7 mouse cellular contexts compared by ENCODE assay signal in the genomic region with DNA sequence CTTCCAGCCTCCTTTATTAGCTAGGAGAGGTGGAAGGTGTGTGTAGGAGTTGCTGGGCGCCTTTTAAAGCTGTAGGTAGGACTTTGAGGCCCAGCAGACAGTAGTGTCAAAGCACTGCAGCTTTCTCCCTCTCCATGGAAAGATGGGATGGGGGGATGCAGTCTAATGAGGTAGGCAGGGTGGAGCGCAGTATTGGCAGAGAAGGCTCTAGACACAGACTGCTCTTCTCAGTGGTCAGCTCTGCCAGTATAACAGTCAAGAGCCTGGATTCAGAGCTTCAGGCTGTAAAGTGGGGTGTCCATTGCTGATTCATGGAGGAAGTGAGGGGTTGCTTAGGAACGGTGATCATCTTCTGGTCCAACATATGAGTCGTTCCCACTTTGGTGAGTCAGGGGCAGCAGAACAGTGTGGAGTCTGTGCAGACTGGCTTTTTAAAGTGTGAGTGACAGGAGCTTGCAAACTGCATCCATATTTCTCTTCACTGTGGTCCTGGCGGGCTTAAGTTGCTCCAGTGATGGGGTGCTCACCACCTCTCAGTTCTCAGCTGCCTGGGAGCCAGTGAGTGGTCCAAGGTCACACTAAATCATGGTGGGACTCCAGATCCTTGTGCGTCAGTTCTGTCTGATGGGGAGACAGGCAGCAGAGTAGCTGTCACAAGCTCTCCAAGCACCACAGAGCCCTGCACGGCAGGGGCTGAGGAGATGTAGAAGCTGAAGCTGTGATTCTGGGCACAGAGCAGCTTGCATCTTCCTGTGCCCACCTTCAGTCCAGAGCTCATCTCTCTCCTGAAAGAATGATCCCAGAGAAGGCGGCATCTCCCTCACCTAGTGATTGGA. TPM values are rescaled to one million over a fixed set of nuclear protein-coding genes. Genes with fewer than 3 reads are reported as not detected.
A peak's percentile ranks its signal among the peaks of the same experiment; 100 is the strongest.
DNase-seq lines count a peak whose midpoint lies in the region; ATAC-seq and TF ChIP-seq lines count a peak whose summit lies in the region.

No protein-coding gene starts in this region.

- intact Hi-C loops in left cerebral cortex, postnatal 14 days (cut with DNase I), result no loop called here

- no peak for TF ChIP-seq POLR2A in small intestine, adult 2 months (IDR thresholded peaks at IDR 0.05; ENCODE audit: low read depth, low read length)

- no peak for ATAC-seq in lung, embryonic 15.5 days (ENCODE audit: borderline replicate concordance, extremely low read depth, low FRiP score, low TSS enrichment)
- no peak for ATAC-seq in embryonic facial prominence, embryonic 15.5 days (ENCODE audit: insufficient number of reproducible peaks, low FRiP score, low TSS enrichment, low read depth)
- no peak for ATAC-seq in intestine, postnatal 0 days

- H3K9me3 ChIP-seq in lung, embryonic 15.5 days, result no peaks in the 10 kb centered on the region
- H3K9me3 ChIP-seq in embryonic facial prominence, embryonic 15.5 days (replicated peaks), result no peaks in the 10 kb centered on the region
- no peaks in the 10 kb centered on the region for H3K9me3 ChIP-seq in intestine, postnatal 0 days (ENCODE audit: control insufficient read depth)

- peak overlapping the region; percentile 98 for H3K27ac ChIP-seq in lung, embryonic 15.5 days
- peak overlapping the region; percentile 100; the same call in 1 of the 2 replicates for H3K27ac ChIP-seq in embryonic facial prominence, embryonic 15.5 days (replicated peaks)
- peak overlapping the region; percentile 88 for H3K27ac ChIP-seq in intestine, postnatal 0 days (ENCODE audit: low read depth, low read length)
- peak overlapping the region; percentile 67; the same call in 1 of the 2 replicates for H3K27ac ChIP-seq in small intestine, adult 2 months (ENCODE audit: insufficient read depth, low read depth, low read length)

- peaks cover 55% of the 10 kb centered on the region for H3K4me1 ChIP-seq in lung, embryonic 15.5 days
- peaks cover 60% of the 10 kb centered on the region for H3K4me1 ChIP-seq in embryonic facial prominence, embryonic 15.5 days
- H3K4me1 ChIP-seq in intestine, postnatal 0 days (replicated peaks; ENCODE audit: control insufficient read depth, insufficient read depth, low read length), result peaks cover 7% of the 10 kb centered on the region
- H3K4me1 ChIP-seq in small intestine, adult 2 months (ENCODE audit: control insufficient read depth, insufficient read depth, insufficient read length, low read length), result peaks cover 16% of the 10 kb centered on the region

- TF ChIP-seq CTCF in intestine, postnatal 0 days (IDR thresholded peaks at IDR 0.05; ENCODE audit: low read depth), result no peak
- no peak for TF ChIP-seq CTCF in small intestine, adult 2 months (IDR thresholded peaks at IDR 0.05; ENCODE audit: extremely low read depth, insufficient read length, insufficient replicate concordance, low read depth, low read length)

- H3K27me3 ChIP-seq in lung, embryonic 15.5 days, result no peaks in the 10 kb centered on the region
- H3K27me3 ChIP-seq in embryonic facial prominence, embryonic 15.5 days, result no peaks in the 10 kb centered on the region
- no peaks in the 10 kb centered on the region for H3K27me3 ChIP-seq in intestine, postnatal 0 days (replicated peaks; ENCODE audit: control insufficient read depth, insufficient read depth, low read length)
- H3K27me3 ChIP-seq in small intestine, adult 2 months (ENCODE audit: control insufficient read depth, insufficient read depth, low read length), result no peaks in the 10 kb centered on the region

- no peak for DNase-seq in lung, postnatal 25 days (ENCODE audit: low spot score)
- no peak for DNase-seq in spleen, postnatal 4 days (ENCODE audit: low spot score in 2 of 2)
- no peak for DNase-seq in left cerebral cortex, postnatal 14 days (ENCODE audit: low spot score in 2 of 2)

- WGBS in lung, embryonic 15.5 days, result 68% methylated on average over 8 of the region's 8 CpGs
- WGBS in embryonic facial prominence, embryonic 15.5 days, result 77% methylated on average over 8 of the region's 8 CpGs
- 61% methylated on average over 8 of the region's 8 CpGs for WGBS in intestine, postnatal 0 days
- 64% methylated on average over 8 of the region's 8 CpGs for WGBS in small intestine, adult 2 months

- peaks cover 18% of the 10 kb centered on the region for H3K36me3 ChIP-seq in lung, embryonic 15.5 days
- peaks cover 17% of the 10 kb centered on the region for H3K36me3 ChIP-seq in embryonic facial prominence, embryonic 15.5 days
- H3K36me3 ChIP-seq in intestine, postnatal 0 days (ENCODE audit: control insufficient read depth, insufficient read depth), result peaks cover 16% of the 10 kb centered on the region
- H3K36me3 ChIP-seq in small intestine, adult 2 months (ENCODE audit: control insufficient read depth, insufficient read depth, low read length), result peaks cover 7% of the 10 kb centered on the region

- peak overlapping the region; percentile 60 for H3K4me3 ChIP-seq in lung, embryonic 15.5 days
- H3K4me3 ChIP-seq in embryonic facial prominence, embryonic 15.5 days (replicated peaks), result peak overlapping the region; percentile 81
- peak overlapping the region; percentile 63 for H3K4me3 ChIP-seq in intestine, postnatal 0 days (ENCODE audit: low read depth, low read length)
- peak overlapping the region; percentile 80 for H3K4me3 ChIP-seq in small intestine, adult 2 months (ENCODE audit: low read depth, low read length)

- H3K9ac ChIP-seq in lung, embryonic 15.5 days, result peak overlapping the region; percentile 67
- H3K9ac ChIP-seq in embryonic facial prominence, embryonic 15.5 days, result peak overlapping the region; percentile 80
- peak overlapping the region; percentile 53 for H3K9ac ChIP-seq in intestine, postnatal 0 days (ENCODE audit: low read depth, low read length)

- H3K4me2 ChIP-seq in lung, embryonic 15.5 days, result peak overlapping the region; percentile 76
- peak overlapping the region; percentile 85 for H3K4me2 ChIP-seq in embryonic facial prominence, embryonic 15.5 days (replicated peaks)
- peak overlapping the region; percentile 67 for H3K4me2 ChIP-seq in intestine, postnatal 0 days (replicated peaks; ENCODE audit: low read depth)

RNA-seq across cellular contexts. Expression of a gene that starts 2.1 kb away (rescaled TPM):
- 71.3 and 74.4 TPM in 2 replicates for polyA plus RNA-seq in lung, embryonic 15.5 days (2015; fragmentation: Nextera tagmentation; extraction: Ambion mirVana)
- 86.6 and 89.3 TPM in 2 replicates for polyA plus RNA-seq in embryonic facial prominence, embryonic 15.5 days (2015; fragmentation: Nextera tagmentation; extraction: Ambion mirVana)
- 47.4 and 48.5 TPM in 2 replicates for polyA plus RNA-seq in intestine, postnatal 0 days (2015; fragmentation: Nextera tagmentation; extraction: Ambion mirVana)
- 32.1 and 63.2 TPM in 2 replicates for polyA plus RNA-seq in small intestine, adult 2 months (2012; rRNA removed)
- 10 to 100 TPM; 48.3 to 58.7 TPM for total RNA-seq in left cerebral cortex, postnatal 14 days (2021)

RNA-seq across cellular contexts. Expression of a gene that starts 2.2 kb away (rescaled TPM):
- 109 and 111 TPM in 2 replicates for polyA plus RNA-seq in lung, embryonic 15.5 days (2015; fragmentation: Nextera tagmentation; extraction: Ambion mirVana)
- polyA plus RNA-seq in embryonic facial prominence, embryonic 15.5 days (2015; fragmentation: Nextera tagmentation; extraction: Ambion mirVana), result 124 and 127 TPM in 2 replicates
- polyA plus RNA-seq in intestine, postnatal 0 days (2015; fragmentation: Nextera tagmentation; extraction: Ambion mirVana), result 71.6 and 76.5 TPM in 2 replicates
- polyA plus RNA-seq in small intestine, adult 2 months (2012; rRNA removed), result 180 and 283 TPM in 2 replicates
- total RNA-seq in left cerebral cortex, postnatal 14 days (2021), result 10 to 100 TPM; 80.8 to 81.1 TPM

RNA-seq across cellular contexts. Expression of a gene that starts 5.9 kb away (rescaled TPM):
- 37.6 and 37.9 TPM in 2 replicates for polyA plus RNA-seq in lung, embryonic 15.5 days (2015; fragmentation: Nextera tagmentation; extraction: Ambion mirVana)
- 30.4 and 37.3 TPM in 2 replicates for polyA plus RNA-seq in embryonic facial prominence, embryonic 15.5 days (2015; fragmentation: Nextera tagmentation; extraction: Ambion mirVana)
- polyA plus RNA-seq in intestine, postnatal 0 days (2015; fragmentation: Nextera tagmentation; extraction: Ambion mirVana), result 27.7 and 32.0 TPM in 2 replicates
- polyA plus RNA-seq in small intestine, adult 2 months (2012; rRNA removed), result 36.9 and 84.2 TPM in 2 replicates
- total RNA-seq in left cerebral cortex, postnatal 14 days (2021), result 10 to 100 TPM; 26.1 to 28.7 TPM

RNA-seq across cellular contexts. Expression of a gene that starts 18.6 kb away (rescaled TPM):
- 371 and 398 TPM in 2 replicates for polyA plus RNA-seq in lung, embryonic 15.5 days (2015; fragmentation: Nextera tagmentation; extraction: Ambion mirVana)
- 428 and 442 TPM in 2 replicates for polyA plus RNA-seq in embryonic facial prominence, embryonic 15.5 days (2015; fragmentation: Nextera tagmentation; extraction: Ambion mirVana)
- 112 and 114 TPM in 2 replicates for polyA plus RNA-seq in intestine, postnatal 0 days (2015; fragmentation: Nextera tagmentation; extraction: Ambion mirVana)
- polyA plus RNA-seq in small intestine, adult 2 months (2012; rRNA removed), result 82.3 and 141 TPM in 2 replicates
- total RNA-seq in left cerebral cortex, postnatal 14 days (2021), result 100 to 1,000 TPM; 263 to 271 TPM

RNA-seq across cellular contexts. Expression of a gene that starts 34.5 kb away (rescaled TPM):
- 4.9 and 5.0 TPM in 2 replicates for polyA plus RNA-seq in lung, embryonic 15.5 days (2015; fragmentation: Nextera tagmentation; extraction: Ambion mirVana)
- polyA plus RNA-seq in embryonic facial prominence, embryonic 15.5 days (2015; fragmentation: Nextera tagmentation; extraction: Ambion mirVana), result 12.4 and 14.7 TPM in 2 replicates
- 6.5 and 6.6 TPM in 2 replicates for polyA plus RNA-seq in intestine, postnatal 0 days (2015; fragmentation: Nextera tagmentation; extraction: Ambion mirVana)
- 83.9 and 102 TPM in 2 replicates for polyA plus RNA-seq in small intestine, adult 2 months (2012; rRNA removed)
- 10 to 100 TPM; 24.4 to 25.1 TPM for total RNA-seq in left cerebral cortex, postnatal 14 days (2021)
